Mouse (Mus musculus): ENCODE data around the gene Nsd2.
"Not testable (repeated sequence)": the region's sequence is repeated elsewhere in the genome, so short reads cannot be mapped to it uniquely, and the experiment has no call there.

The Nsd2 gene

GRCm38 (mm10) chr5:33851466-33851865 is 30.9 kb downstream of the Nsd2 start:
- no peak for DNase-seq (ENCODE audit: low read depth)

- peak; percentile 9 for DNase-seq (ENCODE audit: low read depth)
Measured at GRCm38 (mm10) chr5:33853086-33853485, 32.6 kb downstream of the Nsd2 start.

- DNase-seq (ENCODE audit: low read depth): no peak
Measured at GRCm38 (mm10) chr5:33854019-33854418, 33.5 kb downstream of the Nsd2 start.

GRCm38 (mm10) chr5:33857693-33858092 is 37.2 kb downstream of the Nsd2 start:
- DNase-seq (ENCODE audit: low read depth): no peak

GRCm38 (mm10) chr5:33875472-33875871 is 54.9 kb downstream of the Nsd2 start:
- DNase-seq (ENCODE audit: low read depth): no peak

GRCm38 (mm10) chr5:33881118-33881517 is 60.6 kb downstream of the Nsd2 start:
- DNase-seq (ENCODE audit: low read depth): no peak

- no peak for DNase-seq (ENCODE audit: low read depth)
Measured at GRCm38 (mm10) chr5:33893406-33893805, 72.9 kb downstream of the Nsd2 start.

GRCm38 (mm10) chr5:33895116-33895515 is 74.6 kb downstream of the Nsd2 start:
- no peak for DNase-seq (ENCODE audit: low read depth)

- no peak for DNase-seq (ENCODE audit: low read depth)
Measured at GRCm38 (mm10) chr5:33897158-33897557, 76.6 kb downstream of the Nsd2 start.

GRCm38 (mm10) chr5:33898671-33899070 is 78.1 kb downstream of the Nsd2 start:
- DNase-seq (ENCODE audit: low read depth): no peak

- no peak for DNase-seq (ENCODE audit: low read depth)
Measured at GRCm38 (mm10) chr5:33899245-33899644, 78.7 kb downstream of the Nsd2 start.

GRCm38 (mm10) chr5:33900101-33900500 is 79.6 kb downstream of the Nsd2 start:
- DNase-seq (ENCODE audit: low read depth): no peak

GRCm38 (mm10) chr5:33900701-33901263 is 80.3 kb downstream of the Nsd2 start:
- no peak for DNase-seq (ENCODE audit: low read depth)

GRCm38 (mm10) chr5:33901278-33901677 is 80.8 kb downstream of the Nsd2 start:
- no peak for DNase-seq (ENCODE audit: low read depth)

- DNase-seq (ENCODE audit: low read depth): no peak
Measured at GRCm38 (mm10) chr5:33902696-33903095, 82.2 kb downstream of the Nsd2 start.

- DNase-seq (ENCODE audit: low read depth): no peak
Measured at GRCm38 (mm10) chr5:33903176-33903575, 82.7 kb downstream of the Nsd2 start.

- DNase-seq (ENCODE audit: low read depth): not testable (repeated sequence)
Measured at GRCm38 (mm10) chr5:33915031-33915430, 94.5 kb downstream of the Nsd2 start.

GRCm38 (mm10) chr5:33916616-33917015 is 96.1 kb downstream of the Nsd2 start:
- DNase-seq (ENCODE audit: low read depth): not testable (repeated sequence)

- no peak for DNase-seq (ENCODE audit: low read depth)
Measured at GRCm38 (mm10) chr5:33919466-33919865, 98.9 kb downstream of the Nsd2 start.

- DNase-seq (ENCODE audit: low read depth): no peak
Measured at GRCm38 (mm10) chr5:33920037-33920436, 99.5 kb downstream of the Nsd2 start.

- no peak for DNase-seq (ENCODE audit: low read depth)
Measured at GRCm38 (mm10) chr5:33920924-33921323, 100.4 kb downstream of the Nsd2 start.

- no peak for DNase-seq (ENCODE audit: low read depth)
Measured at GRCm38 (mm10) chr5:33921486-33922235, 101.1 kb downstream of the Nsd2 start.

GRCm38 (mm10) chr5:33922566-33922965 is 102.0 kb downstream of the Nsd2 start:
- no peak for DNase-seq (ENCODE audit: low read depth)

GRCm38 (mm10) chr5:33926170-33926569 is 105.6 kb downstream of the Nsd2 start:
- DNase-seq (ENCODE audit: low read depth): no peak
